Mouse (Mus musculus): ENCODE data around the gene Npr1.

Gene Npr1

GRCm38 (mm10) chr3:90490696-90491256 is 25.1 kb upstream of the Npr1 start, which contains the start of gene Snapin:
TSS of gene Snapin (minus strand) at chr3:90491033.
- in situ Hi-C loops (cut with MboI; ENCODE audit: low pct_unique_long_range_greater_than_20kb in 1 of 2, low sequenced_read_pairs in 2 of 2, unreplicated experiment in 1 of 2): loop anchor here (25.0 kb wide), 1 partner anchor 453 kb away; no protein-coding TSS in a partner anchor

GRCm38 (mm10) chr3:90488576-90488975 is 22.9 kb upstream of the Npr1 start:
- in situ Hi-C loops (cut with MboI; ENCODE audit: low pct_unique_long_range_greater_than_20kb in 1 of 2, low sequenced_read_pairs in 2 of 2, unreplicated experiment in 1 of 2): loop anchor here (25.0 kb wide), 1 partner anchor 451 kb away; no protein-coding TSS in a partner anchor

GRCm38 (mm10) chr3:90486998-90487397 is 21.3 kb upstream of the Npr1 start:
- in situ Hi-C loops (cut with MboI; ENCODE audit: low pct_unique_long_range_greater_than_20kb in 1 of 2, low sequenced_read_pairs in 2 of 2, unreplicated experiment in 1 of 2): loop anchor here (25.0 kb wide), 1 partner anchor 450 kb away; no protein-coding TSS in a partner anchor

- in situ Hi-C loops (cut with MboI; ENCODE audit: low pct_unique_long_range_greater_than_20kb in 1 of 2, low sequenced_read_pairs in 2 of 2, unreplicated experiment in 1 of 2): loop anchor here (25.0 kb wide), 1 partner anchor 439 kb away; no protein-coding TSS in a partner anchor
Observed at GRCm38 (mm10) chr3:90475831-90476611, 10.4 kb upstream of the Npr1 start, which contains the start of gene Ilf2. TSS of gene Ilf2 (plus strand) at chr3:90476126.

GRCm38 (mm10) chr3:90475151-90475830 is 9.6 kb upstream of the Npr1 start:
- in situ Hi-C loops (cut with MboI; ENCODE audit: low pct_unique_long_range_greater_than_20kb in 1 of 2, low sequenced_read_pairs in 2 of 2, unreplicated experiment in 1 of 2): loop anchor here (25.0 kb wide), 1 partner anchor 438 kb away; no protein-coding TSS in a partner anchor

- in situ Hi-C loops (cut with MboI; ENCODE audit: low pct_unique_long_range_greater_than_20kb in 1 of 2, low sequenced_read_pairs in 2 of 2, unreplicated experiment in 1 of 2): no loop called here
Observed at GRCm38 (mm10) chr3:90472213-90472612, 6.5 kb upstream of the Npr1 start.

GRCm38 (mm10) chr3:90467618-90468300 is 2.1 kb upstream of the Npr1 start:
- in situ Hi-C loops (cut with MboI; ENCODE audit: low pct_unique_long_range_greater_than_20kb in 1 of 2, low sequenced_read_pairs in 2 of 2, unreplicated experiment in 1 of 2): loop anchor here (5.0 to 10.0 kb wide), 3 partner anchors 35 to 53 kb away; partner anchors contain the start of gene Ints3 (in 1 of the 2)

GRCm38 (mm10) chr3:90466311-90466766 is 673 bp upstream of the Npr1 start:
- in situ Hi-C loops (cut with MboI; ENCODE audit: low pct_unique_long_range_greater_than_20kb in 1 of 2, low sequenced_read_pairs in 2 of 2, unreplicated experiment in 1 of 2): loop anchor here (5.0 to 10.0 kb wide), 3 partner anchors 34 to 52 kb away; partner anchors contain the start of gene Ints3 (in 1 of the 2)

GRCm38 (mm10) chr3:90465081-90465685 is 483 bp downstream of the Npr1 start:
- in situ Hi-C loops (cut with MboI; ENCODE audit: low pct_unique_long_range_greater_than_20kb in 1 of 2, low sequenced_read_pairs in 2 of 2, unreplicated experiment in 1 of 2): loop anchor here (5.0 to 10.0 kb wide), 3 partner anchors 33 to 50 kb away; partner anchors contain the start of gene Ints3 (in 1 of the 2)

GRCm38 (mm10) chr3:90464552-90465080 is 1.1 kb downstream of the Npr1 start:
- in situ Hi-C loops (cut with MboI; ENCODE audit: low pct_unique_long_range_greater_than_20kb in 1 of 2, low sequenced_read_pairs in 2 of 2, unreplicated experiment in 1 of 2): loop anchor here (5.0 to 10.0 kb wide), 3 partner anchors 32 to 50 kb away; partner anchors contain the start of gene Ints3 (in 1 of the 2)

- in situ Hi-C loops (cut with MboI; ENCODE audit: low pct_unique_long_range_greater_than_20kb in 1 of 2, low sequenced_read_pairs in 2 of 2, unreplicated experiment in 1 of 2): loop anchor here in 1 of 2 experiments (10.0 kb wide), 1 partner anchor 48 kb away; no protein-coding TSS in a partner anchor
Observed at GRCm38 (mm10) chr3:90462579-90462978, 3.1 kb downstream of the Npr1 start.

GRCm38 (mm10) chr3:90461935-90462334 is 3.7 kb downstream of the Npr1 start:
- in situ Hi-C loops (cut with MboI; ENCODE audit: low pct_unique_long_range_greater_than_20kb in 1 of 2, low sequenced_read_pairs in 2 of 2, unreplicated experiment in 1 of 2): loop anchor here in 1 of 2 experiments (10.0 kb wide), 1 partner anchor 47 kb away; no protein-coding TSS in a partner anchor

GRCm38 (mm10) chr3:90460315-90460714 is 5.4 kb downstream of the Npr1 start:
- in situ Hi-C loops (cut with MboI; ENCODE audit: low pct_unique_long_range_greater_than_20kb in 1 of 2, low sequenced_read_pairs in 2 of 2, unreplicated experiment in 1 of 2): loop anchor here in 1 of 2 experiments (10.0 kb wide), 1 partner anchor 46 kb away; no protein-coding TSS in a partner anchor

GRCm38 (mm10) chr3:90459727-90460126 is 5.9 kb downstream of the Npr1 start:
- in situ Hi-C loops (cut with MboI; ENCODE audit: low pct_unique_long_range_greater_than_20kb in 1 of 2, low sequenced_read_pairs in 2 of 2, unreplicated experiment in 1 of 2): loop anchor here in 1 of 2 experiments (10.0 kb wide), 1 partner anchor 45 kb away; no protein-coding TSS in a partner anchor

- in situ Hi-C loops (cut with MboI; ENCODE audit: low pct_unique_long_range_greater_than_20kb in 1 of 2, low sequenced_read_pairs in 2 of 2, unreplicated experiment in 1 of 2): no loop called here
Observed at GRCm38 (mm10) chr3:90454931-90455330, 10.7 kb downstream of the Npr1 start.

GRCm38 (mm10) chr3:90451396-90452095 is 14.1 kb downstream of the Npr1 start:
- in situ Hi-C loops (cut with MboI; ENCODE audit: low pct_unique_long_range_greater_than_20kb in 1 of 2, low sequenced_read_pairs in 2 of 2, unreplicated experiment in 1 of 2): no loop called here

All from mouse embryonic stem cell (cell line).